Mouse (Mus musculus) stomach, embryonic 14.5 days (tissue): Measurements from ENCODE around the gene Slc24a3. TPM values are rescaled to one million over a fixed set of nuclear protein-coding genes. Genes with fewer than 3 reads are reported as not detected.

Experiments used
- ATAC-seq: fragments of 200-750 bp; cut with Nextera tagmentation; 2 replicates; pipeline ENCODE4 v1.8.0; 2017; ENCODE audit warnings: low read depth, moderate TSS enrichment; ENCODE audit not compliant: insufficient number of reproducible peaks, insufficient read depth, low FRiP score
- H3K27ac ChIP-seq: fragments of 300-500 bp; sonication (generic); 2 replicates; pipeline ENCODE4 v1.5.1; 2014; ENCODE audit warnings: mild to moderate bottlenecking, low read length, moderate library complexity, mixed read lengths
- H3K27me3 ChIP-seq: fragments of 300-500 bp; sonication (generic); 2 replicates; pipeline ENCODE4 v1.6.1; 2014; ENCODE audit warnings: low read length, control low read depth, mixed read lengths; ENCODE audit not compliant: control insufficient read depth, insufficient read depth
- H3K36me3 ChIP-seq: fragments of 300-500 bp; sonication (generic); 2 replicates; pipeline ENCODE4 v1.6.1; 2014; ENCODE audit warnings: mild to moderate bottlenecking, control low read depth, low read length, moderate library complexity, mixed read lengths; ENCODE audit not compliant: control insufficient read depth, insufficient read depth
- H3K4me1 ChIP-seq: fragments of 300-500 bp; sonication (generic); 2 replicates; pipeline ENCODE4 v1.6.1; 2014; ENCODE audit warnings: low read length, control low read depth, mixed read lengths; ENCODE audit not compliant: control insufficient read depth, insufficient read depth
- H3K4me2 ChIP-seq: fragments of 300-500 bp; sonication (generic); replicated peaks from 2 replicates; pipeline ENCODE4 v1.6.1; 2014; ENCODE audit warnings: low read depth, low read length, control low read depth
- H3K4me3 ChIP-seq: fragments of 300-500 bp; sonication (generic); 2 replicates; pipeline ENCODE4 v1.5.1; 2014; ENCODE audit warnings: low read depth, low read length, control low read depth
- H3K9ac ChIP-seq: fragments of 300-500 bp; sonication (generic); replicated peaks from 2 replicates; pipeline ENCODE4 v1.6.1; 2014; ENCODE audit warnings: low read depth, mild to moderate bottlenecking, control low read depth, low read length, moderate library complexity, mixed read lengths
- H3K9me3 ChIP-seq: fragments of 300-500 bp; sonication (generic); 2 replicates; pipeline ENCODE4 v1.6.1; 2016; ENCODE audit warnings: low read depth, low read length, control low read depth; ENCODE audit not compliant: control insufficient read depth
- WGBS: fragments of 180-500 bp; shearing (Covaris S2); extraction: QIAGEN DNeasy Blood & Tissue Kit; methylation state at CpG from one replicate; pipeline ENCODE4 v1.1.7; 2014; 5-methylcytosine and 5-hydroxymethylcytosine counted together
- polyA plus RNA-seq: library from polyadenylated mRNA; unstranded; fragments of >200 nt; fragmentation: Nextera tagmentation; extraction: Ambion mirVana; gene quantifications from 2 replicates; pipeline ENCODE4 v1.2.1, GENCODE M21; 2014

Gene Slc24a3
- polyA plus RNA-seq, 1 experiment from 2014 or later, result 5.1 TPM

GRCm38 (mm10) chr2:145395804-145396203, 228.2 kb downstream of the Slc24a3 start:
- no peaks in the 10 kb centered on the region for H3K4me1 ChIP-seq
- H3K4me2 ChIP-seq, result no peak overlapping the region
- ATAC-seq, result no peak
- no peaks in the 10 kb centered on the region for H3K9me3 ChIP-seq
- WGBS, result 49% methylated on average over 3 of the region's 3 CpGs
- no peaks in the 10 kb centered on the region for H3K27me3 ChIP-seq
- H3K9ac ChIP-seq, result no peak overlapping the region
- no peak overlapping the region for H3K4me3 ChIP-seq
- no peaks in the 10 kb centered on the region for H3K36me3 ChIP-seq
- H3K27ac ChIP-seq, result no peak overlapping the region

- WGBS, result 58% methylated on average over 7 of the region's 7 CpGs
- H3K9ac ChIP-seq, result no peak overlapping the region
These were observed 229.0 kb downstream of the Slc24a3 start for GRCm38 (mm10) chr2:145396579-145396978.

GRCm38 (mm10) chr2:145397456-145398206, 230.1 kb downstream of the Slc24a3 start:
- Histone ChIP-seq H3K27me3 (no peaks in the 10 kb centered on the region), H3K4me1 (no peaks in the 10 kb centered on the region), H3K27ac (no peak overlapping the region), H3K36me3 (no peaks in the 10 kb centered on the region), H3K4me3 (no peak overlapping the region), H3K9ac (no peak overlapping the region), H3K4me2 (no peak overlapping the region), H3K9me3 (no peaks in the 10 kb centered on the region)
- WGBS, result 52% methylated on average over 10 of the region's 10 CpGs
- ATAC-seq, result no peak

More at GRCm38 (mm10) chr2:145396579-145396978, 229.0 kb downstream of the Slc24a3 start:
- Histone ChIP-seq H3K9me3 (no peaks in the 10 kb centered on the region), H3K27me3 (no peaks in the 10 kb centered on the region), H3K36me3 (no peaks in the 10 kb centered on the region), H3K27ac (no peak overlapping the region), H3K4me1 (no peaks in the 10 kb centered on the region), H3K4me2 (no peak overlapping the region), H3K4me3 (no peak overlapping the region)
- no peak for ATAC-seq

- no peak overlapping the region for H3K9ac ChIP-seq
- ATAC-seq, result no peak
- WGBS, result 69% methylated on average over 6 of the region's 6 CpGs
These were observed 233.8 kb downstream of the Slc24a3 start for GRCm38 (mm10) chr2:145401240-145401805.

DNA sequence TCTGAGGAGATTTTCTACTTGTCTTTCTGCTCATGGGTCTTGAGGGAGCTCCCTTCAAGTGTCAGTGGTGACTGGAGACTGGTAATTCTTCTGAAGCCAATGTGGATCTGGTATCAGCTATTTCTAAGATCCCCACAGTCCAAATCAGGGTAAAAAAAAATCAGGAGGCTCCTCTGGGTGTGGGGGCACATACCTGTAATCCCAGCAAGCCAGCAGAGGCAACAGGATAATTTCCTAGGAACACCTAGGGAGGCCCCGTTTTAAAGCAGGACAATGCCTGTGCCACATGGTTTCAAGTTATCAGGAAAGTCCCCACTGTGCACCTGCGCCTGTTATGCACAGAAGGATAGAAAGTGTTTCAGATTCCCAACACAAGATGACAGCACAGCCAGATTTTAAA, 234.4 kb downstream of the Slc24a3 start:
- 67% methylated on average over 2 of the region's 2 CpGs for WGBS
- no peak for ATAC-seq

More at GRCm38 (mm10) chr2:145401240-145401805, 233.8 kb downstream of the Slc24a3 start:
- Histone ChIP-seq H3K4me1 (0 out of 2 replicates have a peak, but pooled peaks cover 4% of the 10 kb centered on the region), H3K27me3 (no peaks in the 10 kb centered on the region), H3K4me2 (no peak overlapping the region), H3K9me3 (no peaks in the 10 kb centered on the region), H3K36me3 (no peaks in the 10 kb centered on the region), H3K27ac (no peak overlapping the region), H3K4me3 (no peak overlapping the region)

DNA sequence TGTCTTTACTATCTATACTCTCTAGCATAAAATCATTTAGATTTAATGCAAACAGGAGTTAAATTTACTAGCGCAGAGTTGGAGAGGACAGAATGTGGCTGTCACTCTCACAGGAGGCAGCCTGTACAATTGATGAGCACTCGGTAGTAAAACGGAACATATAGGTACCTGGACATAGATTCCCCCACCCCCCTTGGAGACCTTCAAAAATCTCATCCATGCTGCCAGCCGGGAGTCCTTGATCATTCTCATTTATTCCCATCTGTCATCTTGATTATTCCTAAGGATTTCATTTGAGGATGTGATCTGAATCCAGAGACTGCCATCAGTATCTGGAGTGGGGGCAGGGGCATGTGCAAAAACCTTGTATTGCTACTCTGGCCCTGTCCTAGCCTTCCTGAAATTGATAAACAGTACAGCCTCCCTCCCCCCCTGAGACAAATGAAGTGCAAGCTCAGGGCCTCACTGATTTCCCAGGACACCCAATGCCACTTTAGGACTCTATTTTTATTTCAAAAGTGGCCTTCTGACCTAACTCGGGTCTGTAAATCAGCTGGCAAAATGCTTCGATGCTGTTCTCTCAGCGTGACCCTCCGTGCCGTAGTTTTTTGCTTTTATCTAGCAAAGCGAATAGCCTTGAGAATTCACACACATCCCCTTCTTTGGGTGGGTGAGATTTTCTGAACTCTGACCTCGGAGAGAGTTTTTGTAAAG, 237.4 kb downstream of the Slc24a3 start:
- no peaks in the 10 kb centered on the region for H3K9me3 ChIP-seq
- H3K36me3 ChIP-seq, result no peaks in the 10 kb centered on the region
- no peak overlapping the region for H3K4me3 ChIP-seq
- H3K9ac ChIP-seq, result no peak overlapping the region
- WGBS, result 54% methylated on average over 11 of the region's 11 CpGs
- H3K27me3 ChIP-seq, result no peaks in the 10 kb centered on the region
- no peak for ATAC-seq
- H3K27ac ChIP-seq, result no peak overlapping the region
- 0 out of 2 replicates have a peak, but pooled peaks cover 4% of the 10 kb centered on the region for H3K4me1 ChIP-seq
- H3K4me2 ChIP-seq, result no peak overlapping the region

More for the DNA sequence above, 234.4 kb downstream of the Slc24a3 start:
- no peak overlapping the region for H3K4me3 ChIP-seq
- H3K27me3 ChIP-seq, result no peaks in the 10 kb centered on the region
- H3K36me3 ChIP-seq, result no peaks in the 10 kb centered on the region
- no peak overlapping the region for H3K9ac ChIP-seq
- H3K27ac ChIP-seq, result no peak overlapping the region
- no peaks in the 10 kb centered on the region for H3K9me3 ChIP-seq
- H3K4me1 ChIP-seq, result 0 out of 2 replicates have a peak, but pooled peaks cover 4% of the 10 kb centered on the region
- no peak overlapping the region for H3K4me2 ChIP-seq

DNA sequence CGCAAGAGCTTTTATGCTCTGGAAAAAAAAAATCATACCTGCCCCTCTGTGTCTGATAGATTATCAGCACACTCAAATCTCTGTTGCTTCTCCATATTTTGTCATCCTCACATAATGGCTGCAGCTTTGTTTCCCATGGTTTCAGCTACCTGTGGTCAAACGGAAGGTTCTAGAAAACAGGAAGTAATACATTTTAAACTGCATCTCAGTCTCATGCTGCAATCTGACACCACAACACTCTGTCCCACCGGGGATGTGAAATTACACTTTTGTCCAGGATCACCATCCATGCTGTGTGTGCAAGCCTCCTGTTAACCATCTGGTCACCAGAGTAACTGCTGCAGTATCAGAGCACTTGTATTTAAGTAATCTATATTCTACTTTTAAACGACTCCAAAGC, 238.2 kb downstream of the Slc24a3 start:
- Histone ChIP-seq H3K4me1 (0 out of 2 replicates have a peak, but pooled peaks cover 4% of the 10 kb centered on the region), H3K4me2 (no peak overlapping the region), H3K4me3 (no peak overlapping the region), H3K27me3 (no peaks in the 10 kb centered on the region), H3K9me3 (no peaks in the 10 kb centered on the region), H3K9ac (no peak overlapping the region), H3K36me3 (no peaks in the 10 kb centered on the region), H3K27ac (no peak overlapping the region)
- no peak for ATAC-seq
- WGBS, result 44% methylated on average over 4 of the region's 4 CpGs

- no peak for ATAC-seq
- H3K4me1 ChIP-seq, result no peaks in the 10 kb centered on the region
- no peaks in the 10 kb centered on the region for H3K27me3 ChIP-seq
- no peak overlapping the region for H3K9ac ChIP-seq
- H3K36me3 ChIP-seq, result no peaks in the 10 kb centered on the region
- no peaks in the 10 kb centered on the region for H3K9me3 ChIP-seq
- no peak overlapping the region for H3K4me3 ChIP-seq
- WGBS, result 93% methylated on average over 2 of the region's 2 CpGs
- H3K27ac ChIP-seq, result no peak overlapping the region
- no peak overlapping the region for H3K4me2 ChIP-seq
These were observed 250.2 kb downstream of the Slc24a3 start for GRCm38 (mm10) chr2:145417738-145418137.
